Mouse (Mus musculus): ENCODE measurements around the gene Gm17359.
A peak's percentile ranks its signal among the peaks of the same experiment; 100 is the strongest.
"Not testable (repeated sequence)": the region's sequence is repeated elsewhere in the genome, so short reads cannot be mapped to it uniquely, and the experiment has no call there.

The Gm17359 gene

DNA sequence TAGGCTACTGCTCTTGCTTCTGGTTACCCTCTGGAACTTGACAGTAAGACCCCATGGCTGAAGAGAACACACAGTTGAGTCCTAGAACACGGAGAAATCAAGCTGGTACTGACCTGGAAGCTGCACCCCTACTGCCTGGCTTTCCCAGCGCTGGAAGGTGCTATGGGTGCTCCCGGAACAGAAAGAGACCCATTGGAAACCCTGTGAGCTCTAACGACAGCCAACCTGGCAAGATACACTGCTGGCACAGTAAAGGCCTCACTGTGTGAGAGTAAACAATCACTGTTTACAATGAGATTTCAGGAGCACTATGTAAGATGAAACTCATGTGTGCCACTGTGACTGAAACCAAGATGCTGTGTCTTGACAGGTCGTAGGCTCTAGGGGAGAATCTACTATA, 78.6 kb downstream of the Gm17359 start:
- DNase-seq (ENCODE audit: low spot score in 2 of 2) = no peak

DNA sequence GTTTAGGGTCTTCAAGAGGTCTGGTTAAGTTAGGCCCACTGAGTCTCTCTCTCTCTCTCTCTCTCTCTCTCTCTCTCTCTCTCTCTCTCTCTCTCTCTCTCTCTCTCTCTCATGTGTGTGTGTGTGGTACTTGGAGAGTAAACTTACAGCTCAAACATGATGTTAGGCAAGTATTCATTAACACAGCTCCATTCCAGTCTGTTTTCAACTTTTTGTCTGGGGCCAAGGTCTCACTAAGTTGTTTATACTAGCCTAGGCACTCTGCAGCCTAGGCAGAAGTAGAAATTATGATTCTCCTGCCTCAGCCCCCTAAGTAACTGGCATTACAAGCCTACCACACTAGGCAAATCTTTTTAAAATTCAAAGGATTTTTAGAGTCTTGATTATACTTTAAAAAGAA, 79.5 kb downstream of the Gm17359 start:
- no peak for DNase-seq (ENCODE audit: low spot score in 2 of 2)

DNA sequence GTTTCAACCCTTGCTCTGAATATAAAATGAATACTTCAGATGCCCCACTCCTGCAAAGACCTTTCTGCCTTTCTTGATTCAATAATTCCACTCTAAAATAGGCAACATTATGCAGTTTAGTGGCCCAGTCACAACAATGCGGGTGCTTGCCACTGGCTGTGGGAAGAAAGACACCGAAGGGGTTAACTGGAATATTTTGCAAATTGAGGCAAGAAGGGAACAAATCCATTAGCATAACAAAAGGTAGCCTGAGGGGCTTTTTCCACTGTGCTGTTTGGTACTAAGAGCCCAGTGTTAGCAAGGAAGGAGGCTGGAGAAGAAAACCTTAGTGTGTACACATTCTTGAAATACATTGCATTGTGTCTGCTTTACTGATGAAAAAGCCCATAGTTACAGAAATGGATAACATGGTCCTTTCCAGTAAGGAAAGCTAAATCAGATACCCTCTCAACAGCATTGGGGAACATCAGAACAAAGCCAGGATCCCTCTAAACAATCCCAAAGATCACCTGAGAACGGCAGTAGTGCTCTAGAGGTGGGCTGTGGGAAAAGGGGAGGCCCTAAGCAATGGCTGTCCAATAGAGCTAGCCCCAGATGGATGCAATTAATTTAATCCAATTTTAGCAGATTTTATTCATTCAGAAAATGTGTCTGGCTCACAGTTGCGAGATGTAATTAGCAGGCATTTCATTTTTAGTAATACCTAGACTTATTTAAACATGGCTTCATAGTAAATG, 80.7 kb downstream of the Gm17359 start:
- no peak for DNase-seq (ENCODE audit: low spot score in 2 of 2)

DNA sequence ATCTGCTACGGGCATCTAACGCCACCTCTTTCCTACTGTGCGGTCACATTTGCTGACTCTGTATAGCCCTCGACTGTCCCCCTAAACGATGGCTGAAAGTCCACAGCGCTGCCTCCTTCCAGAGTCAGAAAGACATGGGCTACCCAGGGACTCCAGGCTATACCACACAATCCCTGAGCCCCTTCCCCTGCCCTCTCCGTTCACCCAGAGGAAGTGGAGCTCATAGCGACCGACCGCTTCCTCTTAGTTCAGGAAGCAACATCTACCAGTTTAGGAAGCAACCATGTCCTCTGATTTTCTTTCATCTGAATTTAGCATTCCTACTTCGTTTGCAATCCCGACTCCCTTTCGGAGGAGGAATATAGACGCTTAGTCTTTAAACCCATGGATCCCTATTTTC, 82.5 kb downstream of the Gm17359 start:
- no peak for DNase-seq (ENCODE audit: low spot score in 2 of 2)

DNA sequence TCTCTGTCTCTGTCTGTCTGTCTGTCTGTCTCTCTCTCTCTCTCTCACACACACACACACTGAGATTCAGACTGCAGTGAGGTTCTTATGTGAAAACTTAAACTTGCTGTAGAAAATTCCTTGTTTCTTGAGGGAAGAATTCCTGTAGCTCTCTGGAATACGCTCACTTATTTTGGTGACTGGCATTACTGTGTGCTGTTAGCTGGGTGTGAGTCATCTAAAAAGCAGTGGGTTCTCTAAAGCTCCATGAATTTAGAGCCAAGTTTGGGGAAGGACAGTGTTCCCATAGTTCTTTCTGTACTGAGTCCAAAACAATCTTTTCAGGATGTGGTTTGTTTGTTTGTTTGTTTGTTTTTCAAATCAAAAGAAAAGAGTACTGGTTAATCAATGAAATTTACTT, 89.0 kb downstream of the Gm17359 start:
- no peak for DNase-seq (ENCODE audit: low spot score in 2 of 2)

DNA sequence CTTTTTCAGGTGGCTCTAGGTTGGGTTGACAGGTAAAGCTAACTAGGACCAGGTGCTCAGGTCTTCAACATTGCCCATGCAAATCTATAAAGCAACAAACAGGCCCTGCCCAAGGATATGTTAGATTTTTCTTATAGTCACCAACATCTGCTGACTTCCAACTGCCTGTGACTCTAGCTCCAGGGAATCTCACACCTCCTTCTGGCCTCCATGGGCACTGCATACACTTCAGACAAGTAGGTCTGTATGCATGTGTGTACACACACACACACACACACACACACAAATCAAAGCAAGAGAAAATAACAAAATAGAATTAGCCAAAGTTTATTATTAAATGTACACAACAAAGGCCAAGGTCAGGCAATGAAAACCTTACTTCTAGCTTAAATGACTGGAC, 97.1 kb downstream of the Gm17359 start:
- DNase-seq (ENCODE audit: low spot score in 2 of 2) = no peak

DNA sequence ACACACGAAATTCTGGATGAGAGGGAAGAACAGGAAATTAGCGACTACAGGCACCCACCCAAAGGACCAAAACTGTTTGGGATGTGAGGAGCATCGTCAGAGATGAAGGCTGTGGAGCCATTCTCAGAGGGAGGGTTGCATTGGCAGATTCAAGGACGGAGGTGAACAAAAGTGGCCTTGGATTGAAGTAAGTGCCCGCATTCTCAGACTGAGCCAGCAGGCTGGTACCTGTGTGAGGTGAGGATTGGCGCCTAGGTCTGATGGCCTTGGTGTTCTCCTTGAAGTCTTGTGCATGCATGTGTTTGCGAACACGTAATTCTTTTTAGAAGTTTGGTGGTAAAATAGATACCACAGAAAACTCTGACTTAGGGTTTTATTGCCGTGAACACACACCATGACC, 98.0 kb downstream of the Gm17359 start:
- DNase-seq (ENCODE audit: low spot score in 2 of 2) = no peak

DNA sequence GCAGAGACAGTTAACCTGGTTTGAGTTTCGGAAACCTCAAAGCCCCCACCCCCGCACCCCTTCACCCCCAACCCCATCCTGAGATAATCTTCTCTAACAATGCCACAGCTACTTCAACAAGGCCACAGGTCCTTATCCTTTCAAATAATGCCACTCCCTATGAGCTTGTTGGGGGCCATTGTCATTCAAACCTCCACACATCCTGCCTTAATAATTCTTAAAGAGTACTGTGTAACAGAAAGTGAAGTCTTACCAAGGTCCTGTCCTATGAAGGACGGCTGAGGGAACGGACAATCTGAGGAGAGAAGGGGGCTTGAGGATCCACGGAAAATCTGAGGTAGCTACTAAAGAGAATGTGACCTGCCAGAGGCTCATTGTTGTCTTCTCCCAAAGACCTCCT, 98.5 kb downstream of the Gm17359 start:
- no peak for DNase-seq (ENCODE audit: low spot score in 2 of 2)

DNA sequence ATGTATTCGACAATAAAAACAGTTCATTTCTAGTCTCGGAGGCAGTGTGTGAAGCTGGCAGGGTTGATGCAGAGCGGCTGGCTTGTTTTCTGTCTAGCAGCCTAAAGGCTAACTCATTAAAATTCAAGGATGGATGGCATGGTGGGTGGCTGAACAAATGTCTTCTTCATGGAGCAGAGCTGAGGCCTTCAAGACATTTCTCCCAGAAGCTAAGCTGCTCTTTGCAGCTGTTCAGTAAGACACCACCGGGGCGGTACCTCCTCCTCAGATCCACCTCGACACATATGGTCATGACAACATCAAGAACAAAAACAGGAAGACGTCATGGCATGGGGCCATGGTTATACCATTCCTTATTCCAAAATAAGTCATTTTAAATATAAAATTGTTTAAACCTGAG, 99.7 kb downstream of the Gm17359 start:
- no peak for DNase-seq (ENCODE audit: low spot score in 2 of 2)

DNA sequence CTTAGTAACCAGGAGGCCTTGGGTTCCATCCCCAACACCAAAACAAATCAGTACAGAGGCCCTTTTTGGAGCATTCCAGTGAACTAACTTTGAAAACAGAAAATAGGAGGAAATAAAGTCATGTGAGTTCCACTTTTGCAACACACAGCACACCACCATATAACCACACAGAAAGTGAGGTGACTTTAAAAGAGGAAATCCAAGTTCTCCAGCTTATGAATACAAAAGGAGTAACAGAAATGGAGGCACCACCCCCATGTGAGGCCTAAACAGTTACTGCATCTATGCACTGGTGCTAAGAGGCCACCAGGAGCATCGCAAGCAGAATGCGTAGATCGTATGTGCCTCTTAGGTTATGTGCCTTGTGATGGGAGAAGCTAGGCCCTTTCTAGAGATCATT, 101.8 kb downstream of the Gm17359 start:
- DNase-seq (ENCODE audit: low spot score in 2 of 2) = peak in 1 of 2 experiments; percentile 1

DNA sequence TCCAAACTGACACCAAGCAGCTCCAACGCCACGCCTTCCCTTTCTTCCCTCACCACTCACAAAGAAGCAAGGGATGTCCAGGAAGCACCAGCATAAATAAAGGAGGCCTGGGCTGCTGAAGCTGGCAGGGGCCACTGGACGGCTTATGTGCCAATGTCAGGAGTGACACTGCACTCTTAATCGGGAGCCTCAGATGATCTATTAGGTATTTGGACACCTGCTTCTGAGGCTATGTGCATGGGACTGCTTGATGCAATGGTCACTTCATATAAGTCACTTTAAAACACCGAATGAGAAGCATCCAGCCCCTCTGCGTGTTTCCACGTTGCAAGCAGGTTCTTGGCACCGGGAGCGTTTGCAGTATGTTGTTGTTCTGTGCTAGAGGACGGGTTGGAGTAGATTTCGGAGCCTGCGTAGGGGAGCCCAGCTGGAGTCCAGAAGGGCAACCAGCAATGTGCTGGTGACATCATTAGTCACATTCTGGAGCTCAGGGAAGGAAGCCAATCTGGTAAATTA, 104.6 kb downstream of the Gm17359 start:
- no peak for DNase-seq (ENCODE audit: low spot score in 2 of 2)

DNA sequence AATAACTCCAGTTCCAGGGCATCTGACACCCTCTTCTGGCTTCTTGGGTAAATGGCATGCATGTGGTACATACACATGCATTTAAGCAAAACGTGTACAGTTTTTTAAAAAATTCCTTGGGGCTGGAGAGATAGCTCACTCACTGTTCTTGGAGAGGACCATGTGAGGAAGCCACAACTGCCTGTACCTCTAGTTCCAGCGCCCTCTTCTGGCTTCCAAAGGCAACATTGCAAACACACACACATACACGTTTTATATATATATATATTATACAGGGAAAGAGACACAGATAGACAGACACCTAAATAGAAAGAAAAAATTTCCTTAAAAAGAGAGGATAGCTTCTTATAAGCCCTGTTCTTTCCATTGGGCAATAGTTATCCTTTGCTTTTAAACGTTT, 107.4 kb downstream of the Gm17359 start:
- DNase-seq (ENCODE audit: low spot score in 2 of 2) = no peak

DNA sequence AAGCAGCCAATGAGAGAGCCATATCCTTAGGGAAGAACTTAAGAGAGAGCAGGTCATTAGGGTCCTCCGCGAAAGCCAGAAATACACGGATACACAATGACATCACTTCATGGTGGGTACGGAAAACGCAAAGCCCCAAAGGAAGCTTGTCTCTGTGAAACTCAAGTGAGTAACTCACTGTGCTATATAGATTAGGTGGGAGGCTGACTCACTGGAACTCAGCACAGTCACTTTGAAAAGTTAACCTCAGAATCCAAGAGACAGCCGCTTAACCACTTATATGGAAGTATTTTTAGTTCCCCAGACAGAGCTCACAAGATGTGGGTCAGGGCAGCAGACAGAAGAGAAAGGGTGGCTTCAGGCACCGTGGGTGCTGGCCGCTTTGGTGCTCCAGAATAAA, 108.6 kb downstream of the Gm17359 start:
- DNase-seq (ENCODE audit: low spot score in 2 of 2) = no peak

DNA sequence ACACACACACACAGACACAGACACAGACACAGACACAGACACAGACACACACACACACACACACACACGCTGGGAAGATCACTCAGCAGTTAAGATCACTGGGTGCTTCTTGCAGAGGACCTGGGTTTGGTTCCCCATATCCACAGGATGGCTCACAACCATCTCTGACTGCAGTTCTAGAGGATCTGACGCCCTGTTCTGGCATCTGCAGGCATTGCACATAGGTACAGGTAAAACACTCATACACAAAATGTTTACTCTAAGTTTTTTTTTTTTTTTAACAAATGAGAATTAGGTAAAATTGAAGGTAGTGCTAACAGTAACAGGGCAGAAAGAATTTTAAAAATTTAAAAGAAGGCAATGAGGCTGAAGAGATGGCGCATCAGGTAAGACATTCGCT, 109.7 kb downstream of the Gm17359 start:
- no peak for DNase-seq (ENCODE audit: low spot score in 2 of 2)

DNA sequence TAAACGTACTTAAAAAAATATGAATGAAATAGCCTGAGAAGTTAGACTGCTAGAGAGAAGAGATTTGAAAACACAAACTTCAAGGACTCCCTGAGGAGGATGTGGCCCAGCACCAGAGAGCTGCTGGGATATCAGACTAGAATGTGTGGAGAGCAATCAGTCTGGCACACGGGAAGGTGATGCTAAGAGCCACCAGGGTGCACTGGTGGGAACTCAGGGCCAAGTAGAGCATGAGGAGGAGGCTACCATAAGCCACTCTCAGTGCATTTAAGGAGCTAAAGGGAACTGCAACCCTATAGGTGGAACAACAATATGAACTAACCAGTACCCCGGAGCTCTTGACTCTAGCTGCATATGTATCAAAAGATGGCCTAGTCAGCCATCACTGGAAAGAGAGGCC, 110.2 kb downstream of the Gm17359 start:
- DNase-seq (ENCODE audit: low spot score in 2 of 2) = not testable (repeated sequence)

DNA sequence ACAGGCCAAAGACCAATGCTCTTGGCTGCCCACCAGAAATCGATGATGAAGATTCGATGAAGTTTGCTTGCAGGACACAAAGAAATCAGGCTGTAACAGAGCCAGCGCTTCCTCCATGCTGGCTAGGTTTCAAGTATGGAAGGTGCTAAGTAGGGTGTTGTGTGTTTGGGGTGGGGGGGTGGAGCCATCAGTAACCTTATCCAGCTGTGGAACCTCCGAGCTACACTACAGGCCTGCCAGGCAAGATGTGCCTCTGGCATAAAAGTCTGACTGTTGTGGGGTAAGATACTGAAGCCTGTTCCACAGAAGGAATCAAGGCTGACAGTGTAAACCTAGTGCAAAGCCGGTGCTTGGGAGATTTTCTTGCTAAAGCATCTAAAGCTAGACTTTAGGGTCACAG, 112.0 kb downstream of the Gm17359 start:
- no peak for DNase-seq (ENCODE audit: low spot score in 2 of 2)

DNA sequence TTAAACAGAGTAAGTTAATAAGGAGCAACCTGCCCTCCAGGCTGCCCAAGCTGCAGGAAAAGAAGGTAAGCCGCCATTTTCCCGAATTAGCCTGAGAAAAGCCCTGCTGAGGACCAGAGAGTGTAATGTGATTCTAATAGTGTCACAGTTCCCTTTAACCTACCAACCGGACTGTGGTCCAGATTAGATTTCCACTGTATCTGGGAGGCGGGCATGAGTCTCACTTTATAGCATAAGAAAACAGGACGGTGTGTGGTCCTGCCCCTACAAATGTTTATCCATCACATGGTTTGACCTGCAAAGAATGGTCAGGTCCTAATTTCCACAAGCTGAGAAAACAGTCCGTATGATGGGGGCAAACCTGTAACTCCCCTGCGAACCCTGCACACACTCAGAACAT, 112.9 kb downstream of the Gm17359 start:
- no peak for DNase-seq (ENCODE audit: low spot score in 2 of 2)

DNA sequence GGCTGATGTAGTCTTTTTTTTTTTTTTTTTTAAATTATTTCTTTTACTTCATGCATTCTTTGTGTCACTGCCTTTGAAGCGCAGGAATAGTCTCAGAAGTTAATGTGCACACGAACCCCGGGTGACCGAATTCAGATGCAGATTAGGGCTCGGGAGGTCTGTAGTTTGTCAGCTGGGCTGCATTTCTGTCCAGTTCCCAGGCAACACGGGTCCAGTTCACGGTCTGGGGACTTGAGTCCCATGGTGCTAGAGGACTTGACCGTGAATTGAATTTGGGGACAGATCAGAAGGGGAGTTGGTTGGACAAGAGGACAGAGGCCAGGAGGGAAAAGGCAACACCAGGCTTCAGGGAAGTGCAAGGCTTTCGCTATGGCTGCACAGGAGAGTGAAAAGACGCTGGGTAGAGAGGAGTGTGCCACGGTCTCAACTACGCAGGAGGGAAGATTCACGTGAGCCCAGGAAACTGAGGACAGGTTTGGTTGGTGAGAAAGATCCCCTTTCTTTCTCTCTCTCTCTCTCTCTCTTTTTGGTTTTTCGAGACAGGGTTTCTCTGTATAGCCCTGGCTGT, 116.3 kb downstream of the Gm17359 start:
- DNase-seq (ENCODE audit: low spot score in 2 of 2) = no peak

DNA sequence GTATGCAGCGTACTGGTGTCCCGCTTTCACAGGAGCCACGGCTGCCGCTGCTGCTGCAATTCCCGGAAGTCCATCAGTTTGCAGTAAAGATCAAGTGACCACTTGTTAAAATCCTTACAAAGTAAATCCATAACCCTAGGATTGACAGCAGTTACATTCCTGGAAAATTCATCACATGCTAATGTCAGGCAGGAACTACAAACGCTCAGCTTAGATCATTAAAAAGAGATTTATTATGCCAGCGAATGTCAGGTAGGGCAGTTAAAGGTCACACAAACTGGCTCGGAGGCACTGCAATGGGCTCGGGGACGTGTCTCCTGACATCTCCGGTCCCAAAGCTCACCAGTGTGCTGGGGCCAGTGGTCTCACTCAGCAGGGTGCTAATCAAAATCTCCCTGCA, 119.3 kb downstream of the Gm17359 start:
- DNase-seq (ENCODE audit: low spot score in 2 of 2) = no peak

DNA sequence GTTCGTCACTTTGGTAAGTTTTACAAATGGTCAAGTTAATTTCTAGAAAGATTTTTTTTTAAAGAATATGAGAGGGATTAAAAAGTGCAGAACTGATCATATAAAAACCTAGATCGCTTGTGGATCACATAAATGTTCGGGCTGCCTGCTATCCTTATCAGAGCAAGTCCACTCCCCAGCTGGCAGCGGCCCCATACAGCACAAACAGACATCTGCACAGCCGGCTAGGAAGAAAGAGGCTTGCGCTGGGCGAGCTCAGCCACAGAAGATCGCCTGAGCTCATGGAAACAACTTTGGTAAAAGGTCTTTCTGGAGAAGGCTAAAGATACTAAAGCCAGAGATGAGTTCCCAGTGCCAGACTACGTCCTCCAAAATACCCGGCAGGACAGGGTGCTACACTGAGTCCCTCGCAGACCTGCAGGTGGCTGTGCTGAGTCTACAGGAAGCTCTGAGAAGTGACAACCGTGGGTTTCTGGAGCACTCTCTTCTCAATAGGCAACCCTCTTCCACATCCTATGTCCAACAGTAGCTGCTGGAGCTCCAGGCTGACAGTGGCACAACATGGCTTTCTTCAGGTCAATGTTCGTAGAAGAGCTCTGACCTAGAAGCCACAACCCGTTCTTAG, 122.3 kb downstream of the Gm17359 start:
- DNase-seq (ENCODE audit: low spot score in 2 of 2) = no peak

DNA sequence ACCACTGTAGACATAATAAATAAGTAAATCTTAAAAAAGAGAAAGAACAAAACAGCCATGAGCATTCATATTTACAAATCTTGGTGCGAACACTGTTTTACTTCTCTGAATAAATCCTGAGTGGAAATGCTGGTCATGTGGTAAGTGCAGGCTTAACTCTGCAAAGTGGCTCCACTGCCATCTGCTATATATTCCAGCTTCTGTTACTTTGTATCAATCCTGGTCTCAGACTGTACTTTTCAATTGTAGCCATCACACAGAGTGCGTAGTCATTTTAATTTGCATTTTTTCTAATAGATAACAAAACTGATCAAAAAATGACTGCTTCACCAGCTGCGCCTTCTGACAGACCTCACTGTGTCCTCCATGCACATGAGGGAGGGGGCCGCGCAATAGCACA, 133.0 kb downstream of the Gm17359 start:
- DNase-seq (ENCODE audit: low spot score in 2 of 2) = no peak

DNA sequence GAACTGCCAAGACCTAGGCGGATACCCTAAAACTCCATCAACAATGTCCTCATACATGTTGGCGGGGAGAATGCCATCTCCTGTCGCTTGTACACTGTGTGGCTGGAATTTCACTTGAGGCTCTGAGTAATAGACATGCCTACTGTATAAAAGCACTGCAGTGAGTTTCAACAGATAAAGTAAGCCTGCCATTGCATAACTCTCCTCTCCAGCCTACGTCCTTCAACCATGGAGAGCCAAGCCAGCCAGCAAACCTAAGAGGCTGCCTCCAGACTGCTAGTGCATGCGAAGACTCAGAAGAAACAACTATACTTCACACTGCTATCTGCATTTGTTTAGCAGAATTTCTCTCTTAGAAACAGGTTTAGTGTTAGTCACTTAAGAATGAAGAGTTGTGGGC, 135.9 kb downstream of the Gm17359 start:
- no peak for DNase-seq (ENCODE audit: low spot score in 2 of 2)

DNA sequence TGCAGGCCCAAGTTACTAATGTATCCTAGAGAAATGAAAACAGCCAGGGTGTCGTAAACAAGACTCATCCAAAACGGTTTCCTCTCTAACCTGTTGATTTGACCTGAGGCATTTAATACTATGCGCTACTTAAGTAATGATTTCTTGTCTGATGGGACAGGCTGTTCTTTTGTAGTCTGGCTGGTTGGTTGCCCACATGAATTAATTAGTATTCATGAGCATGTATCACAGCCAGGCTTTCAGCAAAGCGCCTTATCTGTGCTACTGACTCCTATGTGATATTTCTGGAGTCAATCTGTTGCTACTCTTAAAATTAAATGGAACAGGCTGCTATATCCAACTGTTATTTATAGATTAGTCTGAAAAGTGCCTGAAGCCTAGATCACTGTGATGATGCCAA, 138.4 kb downstream of the Gm17359 start:
- DNase-seq (ENCODE audit: low spot score in 2 of 2) = no peak
